Mouse (Mus musculus): ENCODE measurements around the gene Zfp574. TPM values are rescaled to one million over a fixed set of nuclear protein-coding genes. Genes with fewer than 3 reads are reported as not detected.

Zfp574 gene
- polyA plus RNA-seq, 1 experiment from 2014 or later = 10.8 TPM

GRCm38 (mm10) chr7:25077414-25077755 lies 5.0 kb downstream of the Zfp574 start:
- ATAC-seq = no peak

DNA sequence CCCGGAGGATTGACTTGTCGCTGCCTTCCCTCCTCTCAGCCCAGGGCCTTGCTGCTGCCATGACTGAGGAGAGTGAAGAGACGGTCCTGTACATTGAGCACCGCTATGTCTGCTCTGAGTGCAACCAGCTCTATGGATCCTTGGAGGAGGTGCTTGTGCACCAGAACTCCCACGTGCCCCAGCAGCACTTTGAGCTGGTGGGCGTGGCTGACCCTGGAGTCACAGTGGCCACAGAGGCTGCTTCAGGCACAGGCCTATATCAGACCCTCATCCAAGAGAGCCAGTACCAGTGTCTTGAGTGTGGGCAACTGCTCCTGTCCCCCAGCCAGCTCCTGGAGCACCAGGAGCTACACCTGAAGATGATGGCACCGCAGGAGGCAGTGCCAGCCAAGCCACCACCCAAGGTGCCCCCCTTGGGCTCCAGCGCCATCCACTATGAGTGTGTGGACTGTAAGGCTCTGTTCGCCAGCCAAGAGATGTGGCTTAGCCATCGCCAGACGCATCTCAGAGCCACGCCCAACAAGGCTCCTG lies 7.2 kb downstream of the Zfp574 start:
- 78% methylated on average over 12 of the region's 12 CpGs for WGBS (ENCODE audit: insufficient replicate concordance)
- Histone ChIP-seq H3K27me3 (ENCODE audit: insufficient read depth, low read length) (no peaks in the 10 kb centered on the region), H3K4me1 (ENCODE audit: insufficient read depth) (peaks cover 32% of the 10 kb centered on the region), H3K4me2 (ENCODE audit: low read depth, low read length) (no peak overlapping the region), H3K4me3 (ENCODE audit: low read depth, low read length) (no peak overlapping the region), H3K27ac (ENCODE audit: low read depth) (no peak overlapping the region), H3K9ac (replicated peaks) (no peak overlapping the region), H3K36me3 (replicated peaks; ENCODE audit: insufficient read depth, low read length) (peaks cover 51% of the 10 kb centered on the region), H3K9me3 (ENCODE audit: low read length) (no peaks in the 10 kb centered on the region)
- DNase-seq = peak; percentile 57
- no peak for ATAC-seq
- TF ChIP-seq EP300 (IDR thresholded peaks at IDR 0.05; ENCODE audit: low read depth) = no peak
- TF ChIP-seq CTCF (IDR thresholded peaks at IDR 0.05; ENCODE audit: low read depth) = no peak

More at GRCm38 (mm10) chr7:25077414-25077755, 5.0 kb downstream of the Zfp574 start:
- peak overlapping the region; percentile 87 for H3K4me2 ChIP-seq (ENCODE audit: low read depth, low read length)
- H3K9ac ChIP-seq (replicated peaks) = peak overlapping the region; percentile 97
- no peak for DNase-seq
- peak overlapping the region; percentile 95 for H3K27ac ChIP-seq (ENCODE audit: low read depth)
- no peaks in the 10 kb centered on the region for H3K27me3 ChIP-seq (ENCODE audit: insufficient read depth, low read length)
- H3K4me3 ChIP-seq (ENCODE audit: low read depth, low read length) = peak overlapping the region; percentile 99
- under 1% methylated on average over 33 of the region's 33 CpGs for WGBS (ENCODE audit: insufficient replicate concordance)
- H3K4me1 ChIP-seq (ENCODE audit: insufficient read depth) = peaks cover 45% of the 10 kb centered on the region
- peaks cover 31% of the 10 kb centered on the region for H3K36me3 ChIP-seq (replicated peaks; ENCODE audit: insufficient read depth, low read length)
- TF ChIP-seq EP300 (IDR thresholded peaks at IDR 0.05; ENCODE audit: low read depth) (no peak), CTCF (IDR thresholded peaks at IDR 0.05; ENCODE audit: low read depth) (no peak)
- H3K9me3 ChIP-seq (ENCODE audit: low read length) = no peaks in the 10 kb centered on the region

DNA sequence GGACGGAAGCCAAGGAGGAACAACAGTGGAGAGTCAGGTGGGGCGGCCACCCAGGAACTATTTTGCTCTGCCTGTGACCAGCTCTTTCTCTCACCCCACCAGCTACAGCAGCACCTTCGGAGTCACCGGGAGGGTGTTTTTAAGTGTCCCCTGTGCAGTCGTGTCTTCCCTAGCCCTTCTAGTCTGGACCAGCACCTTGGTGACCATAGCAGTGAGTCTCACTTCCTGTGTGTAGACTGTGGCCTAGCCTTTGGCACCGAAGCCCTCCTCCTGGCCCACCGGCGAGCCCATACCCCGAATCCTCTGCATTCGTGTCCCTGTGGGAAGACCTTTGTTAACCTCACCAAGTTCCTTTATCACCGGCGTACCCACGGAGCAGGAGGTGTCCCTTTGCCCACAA lies 8.1 kb downstream of the Zfp574 start:
- peaks cover 39% of the 10 kb centered on the region for H3K4me1 ChIP-seq (ENCODE audit: insufficient read depth)
- WGBS (ENCODE audit: insufficient replicate concordance) = 88% methylated on average over 13 of the region's 13 CpGs
- H3K27ac ChIP-seq (ENCODE audit: low read depth) = no peak overlapping the region
- H3K4me2 ChIP-seq (ENCODE audit: low read depth, low read length) = no peak overlapping the region
- H3K9ac ChIP-seq (replicated peaks) = no peak overlapping the region
- no peaks in the 10 kb centered on the region for H3K27me3 ChIP-seq (ENCODE audit: insufficient read depth, low read length)
- no peak for ATAC-seq
- DNase-seq = no peak
- H3K36me3 ChIP-seq (replicated peaks; ENCODE audit: insufficient read depth, low read length) = peaks cover 51% of the 10 kb centered on the region
- no peaks in the 10 kb centered on the region for H3K9me3 ChIP-seq (ENCODE audit: low read length)
- no peak overlapping the region for H3K4me3 ChIP-seq (ENCODE audit: low read depth, low read length)
- TF ChIP-seq CTCF (IDR thresholded peaks at IDR 0.05; ENCODE audit: low read depth) = no peak
- TF ChIP-seq EP300 (IDR thresholded peaks at IDR 0.05; ENCODE audit: low read depth) = no peak

GRCm38 (mm10) chr7:25082510-25082909 lies 10.1 kb downstream of the Zfp574 start:
- WGBS (ENCODE audit: insufficient replicate concordance) = 72% methylated on average over 4 of the region's 4 CpGs
- no peaks in the 10 kb centered on the region for H3K27me3 ChIP-seq (ENCODE audit: insufficient read depth, low read length)
- peaks cover 51% of the 10 kb centered on the region for H3K36me3 ChIP-seq (replicated peaks; ENCODE audit: insufficient read depth, low read length)
- no peak overlapping the region for H3K4me2 ChIP-seq (ENCODE audit: low read depth, low read length)
- no peak overlapping the region for H3K27ac ChIP-seq (ENCODE audit: low read depth)
- DNase-seq (peak; percentile 55), ATAC-seq (no peak)
- TF ChIP-seq CTCF (IDR thresholded peaks at IDR 0.05; ENCODE audit: low read depth) = peak; percentile 70
- no peak for TF ChIP-seq EP300 (IDR thresholded peaks at IDR 0.05; ENCODE audit: low read depth)
- peaks cover 36% of the 10 kb centered on the region for H3K4me1 ChIP-seq (ENCODE audit: insufficient read depth)
- no peaks in the 10 kb centered on the region for H3K9me3 ChIP-seq (ENCODE audit: low read length)
- no peak overlapping the region for H3K9ac ChIP-seq (replicated peaks)
- H3K4me3 ChIP-seq (ENCODE audit: low read depth, low read length) = no peak overlapping the region

DNA sequence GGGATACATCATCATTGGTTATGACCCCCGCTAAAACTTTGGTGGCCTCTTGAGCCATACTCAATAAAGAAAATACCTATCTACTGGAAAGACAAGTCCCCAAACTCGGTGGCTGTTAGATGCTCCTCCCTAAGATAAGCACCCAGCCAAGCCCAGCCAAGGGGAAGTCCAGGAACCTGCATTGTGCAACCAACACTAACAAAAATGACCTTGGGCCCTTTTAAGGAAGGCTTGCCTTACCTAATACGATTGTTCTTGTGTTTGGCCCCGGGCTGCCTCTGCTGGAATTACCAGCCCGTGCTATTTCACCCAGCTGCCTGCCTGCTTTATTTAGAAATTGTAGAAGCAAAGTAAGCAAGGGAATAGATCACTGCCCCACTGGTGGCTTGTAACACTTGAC lies 12.3 kb downstream of the Zfp574 start:
- Histone ChIP-seq H3K4me2 (ENCODE audit: low read depth, low read length) (no peak overlapping the region), H3K4me3 (ENCODE audit: low read depth, low read length) (no peak overlapping the region), H3K9ac (replicated peaks) (peak overlapping the region; percentile 26; the same call in 1 of the 2 replicates), H3K4me1 (ENCODE audit: insufficient read depth) (peaks cover 22% of the 10 kb centered on the region), H3K9me3 (ENCODE audit: low read length) (no peaks in the 10 kb centered on the region), H3K27me3 (ENCODE audit: insufficient read depth, low read length) (no peaks in the 10 kb centered on the region), H3K27ac (ENCODE audit: low read depth) (peak overlapping the region; percentile 44; the same call in 1 of the 2 replicates), H3K36me3 (replicated peaks; ENCODE audit: insufficient read depth, low read length) (peaks cover 48% of the 10 kb centered on the region)
- peak; percentile 33; the same call in 1 of the 2 replicates for ATAC-seq
- TF ChIP-seq CTCF (IDR thresholded peaks at IDR 0.05; ENCODE audit: low read depth) = no peak
- TF ChIP-seq EP300 (IDR thresholded peaks at IDR 0.05; ENCODE audit: low read depth) = peak; percentile 21; the same call in 1 of the 2 replicates
- no peak for DNase-seq
- WGBS (ENCODE audit: insufficient replicate concordance) = 30% methylated on average over 5 of the region's 5 CpGs

- Histone ChIP-seq H3K9me3 (ENCODE audit: low read length) (no peaks in the 10 kb centered on the region), H3K4me1 (ENCODE audit: insufficient read depth) (peaks cover 22% of the 10 kb centered on the region), H3K27ac (ENCODE audit: low read depth) (no peak overlapping the region), H3K36me3 (replicated peaks; ENCODE audit: insufficient read depth, low read length) (peaks cover 27% of the 10 kb centered on the region), H3K4me2 (ENCODE audit: low read depth, low read length) (no peak overlapping the region), H3K9ac (replicated peaks) (no peak overlapping the region), H3K4me3 (ENCODE audit: low read depth, low read length) (no peak overlapping the region), H3K27me3 (ENCODE audit: insufficient read depth, low read length) (no peaks in the 10 kb centered on the region)
- peak; percentile 55 for TF ChIP-seq CTCF (IDR thresholded peaks at IDR 0.05; ENCODE audit: low read depth)
- TF ChIP-seq EP300 (IDR thresholded peaks at IDR 0.05; ENCODE audit: low read depth) = no peak
- 47% methylated on average over 3 of the region's 3 CpGs for WGBS (ENCODE audit: insufficient replicate concordance)
- no peak for ATAC-seq
- no peak for DNase-seq
Measured at GRCm38 (mm10) chr7:25086656-25087055, 14.3 kb downstream of the Zfp574 start.
